Mouse (Mus musculus): ENCODE data around the gene Pcdh15.

GRCm38 (mm10) chr10:74631314-74631713 lies 1532.2 kb downstream of the Pcdh15 start:
- TF ChIP-seq CTCF (conservative IDR thresholded peaks at IDR 0.05; ENCODE audit: low read length) (no peak), NANOG (IDR thresholded peaks at IDR 0.05; ENCODE audit: borderline replicate concordance, low read length) (no peak), POU5F1 (IDR thresholded peaks at IDR 0.05; ENCODE audit: borderline replicate concordance, low read length) (no peak)
